Mouse (Mus musculus) E14TG2a.4 (cell line): ENCODE measurements around the gene 2310011J03Rik.

Experiments used
- CTCF ChIP-seq: conservative IDR thresholded peaks from 2 replicates; pipeline ENCODE4 v1.5.1; 2014; ENCODE audit warnings: low read length
- NANOG ChIP-seq: IDR thresholded peaks from 2 replicates; pipeline ENCODE4 v1.6.1; 2014; ENCODE audit warnings: borderline replicate concordance, low read length, mixed read lengths
- POU5F1 ChIP-seq: IDR thresholded peaks from 2 replicates; pipeline ENCODE4 v1.6.1; 2014; ENCODE audit warnings: low read length, borderline replicate concordance

DNA sequence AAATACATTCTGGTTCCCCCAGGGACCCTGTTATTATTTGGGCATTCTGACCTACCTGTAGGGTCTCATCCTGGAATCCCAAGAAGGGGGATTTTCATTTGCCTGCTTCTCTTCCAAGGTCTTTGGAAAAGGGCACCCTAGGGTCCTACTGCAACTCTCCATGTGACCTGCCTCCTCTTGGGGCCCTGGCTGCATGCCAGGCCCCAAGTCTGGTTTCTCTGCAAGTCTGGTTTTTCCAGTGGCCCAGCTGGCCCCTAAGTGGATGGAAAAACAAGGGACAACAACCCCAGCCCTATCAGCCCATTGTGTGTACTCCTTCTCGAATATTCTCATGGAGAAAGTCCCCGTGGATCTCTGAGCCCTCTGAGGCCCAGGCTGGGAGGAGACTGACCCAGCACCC lies 10.6 kb upstream of the 2310011J03Rik start:
- TF ChIP-seq CTCF, result no peak
- TF ChIP-seq NANOG, result no peak
- TF ChIP-seq POU5F1, result no peak
